Mouse (Mus musculus) CH12.LX (cell line): Measurements from ENCODE around the gene Agps. TPM values are rescaled to one million over a fixed set of nuclear protein-coding genes. Genes with fewer than 3 reads are reported as not detected.

Experiments used
- DNase-seq: peaks from one replicate; pipeline ENCODE4 v3.0.0-alpha.2; 2013; ENCODE audit errors: extremely low read depth
- H3K27ac ChIP-seq: 2 replicates; pipeline ENCODE4 v1.5.1; 2012; ENCODE audit warnings: low read depth, mild to moderate bottlenecking, control low read depth, moderate library complexity; ENCODE audit not compliant: insufficient read depth
- H3K27me3 ChIP-seq: replicated peaks from 2 replicates; pipeline ENCODE3; 2012; ENCODE audit warnings: inconsistent platforms
- H3K36me3 ChIP-seq, 2 experiments: replicated peaks in 1 of 2; 2 replicates each; pipeline versions ENCODE3 to v1.6.1; 2012; ENCODE audit warnings: inconsistent platforms in 1 of 2, low read length in 1 of 2, mild to moderate bottlenecking in 1 of 2, mixed read lengths in 1 of 2, moderate library complexity in 1 of 2; ENCODE audit not compliant: control insufficient read depth in 1 of 2, insufficient read depth in 1 of 2
- H3K4me1 ChIP-seq, 2 experiments: 2 replicates each; pipeline ENCODE4 v1.6.1; 2012; ENCODE audit warnings: inconsistent platforms in 1 of 2, moderate library complexity in 1 of 2; ENCODE audit not compliant: insufficient read depth in 2 of 2, control insufficient read depth in 1 of 2
- H3K4me2 ChIP-seq: 2 replicates; pipeline ENCODE4 v1.6.1; 2012; ENCODE audit warnings: low read depth, mild to moderate bottlenecking, control low read depth; ENCODE audit not compliant: poor library complexity, insufficient read depth, severe bottlenecking
- H3K4me3 ChIP-seq, 3 experiments: fragments of 150-350 bp in 1 of 3; sonication (generic) in 1 of 3; replicated peaks in 1 of 3; 2 replicates each; pipeline versions ENCODE3 to v1.5.1; 2011 to 2012; ENCODE audit warnings: low read depth in 2 of 3, low read length in 2 of 3, mild to moderate bottlenecking in 2 of 3, moderate library complexity in 2 of 3, control low read depth in 1 of 3, improper control_type of control experiment in 1 of 3, inconsistent platforms in 1 of 3, mixed read lengths in 1 of 3; ENCODE audit not compliant: poor library complexity in 1 of 3
- H3K79me2 ChIP-seq: replicated peaks from 2 replicates; pipeline ENCODE4 v1.6.1; 2012; ENCODE audit warnings: mild to moderate bottlenecking, moderate library complexity; ENCODE audit not compliant: control insufficient read depth, poor library complexity, insufficient read depth, severe bottlenecking; ENCODE audit errors: extremely low read depth
- H3K9ac ChIP-seq: 2 replicates; pipeline ENCODE4 v1.6.1; 2012; ENCODE audit warnings: low read depth, mild to moderate bottlenecking, control low read depth, moderate library complexity; ENCODE audit not compliant: insufficient read depth
- H3K9me3 ChIP-seq: replicated peaks from 2 replicates; pipeline ENCODE3; 2012; ENCODE audit warnings: low read length, inconsistent platforms, mixed read lengths
- CHD2 ChIP-seq: IDR thresholded peaks from 2 replicates; pipeline ENCODE4 v1.6.1; 2011; ENCODE audit warnings: low read length, improper control_type of control experiment
- CTCF ChIP-seq, 2 experiments: IDR thresholded peaks in 1 of 2; conservative IDR thresholded peaks in 1 of 2; 2 replicates each; pipeline ENCODE4 v1.5.1; 2011 to 2012; ENCODE audit warnings: low read depth in 2 of 2, low read length in 2 of 2, improper control_type of control experiment in 1 of 2, inconsistent platforms in 1 of 2, mild to moderate bottlenecking in 1 of 2, moderate library complexity in 1 of 2
- EP300 ChIP-seq: IDR thresholded peaks from 2 replicates; pipeline ENCODE4 v1.6.1; 2011; ENCODE audit warnings: low read length, improper control_type of control experiment
- ETS1 ChIP-seq: conservative IDR thresholded peaks from 2 replicates; pipeline ENCODE4 v1.6.1; 2012; ENCODE audit warnings: low read depth, mild to moderate bottlenecking, inconsistent platforms, low read length, improper control_type of control experiment, moderate library complexity
- GABPA ChIP-seq: IDR thresholded peaks from 2 replicates; pipeline ENCODE4 v1.6.1; 2012; ENCODE audit warnings: low read depth, low read length, improper control_type of control experiment, inconsistent platforms; ENCODE audit not compliant: insufficient replicate concordance
- MAX ChIP-seq: IDR thresholded peaks from 2 replicates; pipeline ENCODE4 v1.6.1; 2011; ENCODE audit warnings: low read length, improper control_type of control experiment
- MYC ChIP-seq: IDR thresholded peaks from 2 replicates; pipeline ENCODE4 v1.6.1; 2011; ENCODE audit warnings: low read depth, mild to moderate bottlenecking, improper control_type of control experiment, low read length
- NRF1 ChIP-seq: IDR thresholded peaks from 2 replicates; pipeline ENCODE4 v1.6.1; 2014; ENCODE audit warnings: low read depth, mild to moderate bottlenecking, inconsistent platforms, low read length, improper control_type of control experiment, moderate library complexity
- PAX5 ChIP-seq: IDR thresholded peaks from 2 replicates; pipeline ENCODE4 v1.6.1; 2012; ENCODE audit warnings: low read length, inconsistent platforms, mixed read lengths
- POLR2A ChIP-seq: IDR thresholded peaks from 2 replicates; pipeline ENCODE4 v1.6.1; 2011; ENCODE audit warnings: low read depth, mild to moderate bottlenecking, improper control_type of control experiment, low read length
- RAD21 ChIP-seq: IDR thresholded peaks from 2 replicates; pipeline ENCODE4 v1.6.1; 2011; ENCODE audit warnings: low read depth, mild to moderate bottlenecking, low read length, improper control_type of control experiment, moderate library complexity
- SIN3A ChIP-seq: IDR thresholded peaks from 2 replicates; pipeline ENCODE4 v1.6.1; 2012; ENCODE audit warnings: low read length, improper control_type of control experiment, inconsistent platforms
- TBP ChIP-seq: conservative IDR thresholded peaks from 2 replicates; pipeline ENCODE4 v1.6.1; 2011; ENCODE audit warnings: low read depth, low read length, improper control_type of control experiment
- TCF12 ChIP-seq: IDR thresholded peaks from 2 replicates; pipeline ENCODE4 v1.6.1; 2014; ENCODE audit warnings: low read depth, mild to moderate bottlenecking, inconsistent platforms, low read length, improper control_type of control experiment
- UBTF ChIP-seq: IDR thresholded peaks from 2 replicates; pipeline ENCODE4 v1.6.1; 2012; ENCODE audit warnings: low read depth, mild to moderate bottlenecking, inconsistent platforms, low read length, improper control_type of control experiment, moderate library complexity
- dilution Hi-C: fragments of 300-500 bp; cut with MboI; formaldehyde crosslinking; loops from 2 replicates; pipeline ENCODE4 v1.14.3; 2020; ENCODE audit warnings: low sequenced_read_pairs; ENCODE audit not compliant: extremely low pct_unique_long_range_greater_than_20kb, extremely low pct_ligation_motif_present
- in situ Hi-C: fragments of 300-500 bp; cut with MboI; formaldehyde crosslinking; loops from 3 replicates; pipeline ENCODE4 v1.14.3; 2019; ENCODE audit warnings: low sequenced_read_pairs, low pct_ligation_motif_present, low pct_unique_long_range_greater_than_20kb, mixed read lengths
- polyA plus RNA-seq: library from polyadenylated mRNA; unstranded; fragments of >175 nt; gene quantifications from 2 replicates; pipeline ENCODE4 v1.2.1, GENCODE M21; 2012; ENCODE audit warnings: low read depth; ENCODE audit not compliant: insufficient read length
- total RNA-seq, 2 experiments: library from RNA; depleted of rRNA; stranded (reverse); fragments of 300-350 nt in 1 of 2; fragments of >200 nt in 1 of 2; gene quantifications; 2 replicates each; pipeline ENCODE4 v1.2.3; 2012 to 2014

Agps gene
- total and polyA plus RNA-seq, 3 experiments: 38.6 to 67.7 (median 49.3) TPM

GRCm38 (mm10) chr2:75815521-75815920, 16.5 kb upstream of the Agps start:
- Histone ChIP-seq H3K4me3 (no peak overlapping the region), H3K9me3 (no peaks in the 10 kb centered on the region), H3K36me3 (no peaks in the 10 kb centered on the region), H3K4me2 (no peak overlapping the region), H3K9ac (no peak overlapping the region), H3K4me1 (peaks cover 0 to 6% of the 10 kb centered on the region in 2 experiments; a peak in 2 of 4 replicates), H3K27ac (no peak overlapping the region), H3K27me3 (no peaks in the 10 kb centered on the region), H3K79me2 (no peaks in the 10 kb centered on the region)
- no peak for DNase-seq
- dilution Hi-C loops (no loop called here), in situ Hi-C loops (no loop called here)
- TF ChIP-seq ETS1 (no peak), SIN3A (no peak), UBTF (no peak), TCF12 (no peak), CTCF (conservative IDR thresholded peaks at IDR 0.05 in 1 of 2, IDR thresholded peaks at IDR 0.05 in 1 of 2; ENCODE audit: low read depth in 2 of 2, low read length in 2 of 2) (no peak), PAX5 (no peak), NRF1 (no peak), MYC (no peak)

GRCm38 (mm10) chr2:75816673-75817072, 15.3 kb upstream of the Agps start:
- Histone ChIP-seq H3K9ac (no peak overlapping the region), H3K9me3 (no peaks in the 10 kb centered on the region), H3K27ac (no peak overlapping the region), H3K4me2 (no peak overlapping the region), H3K79me2 (no peaks in the 10 kb centered on the region), H3K36me3 (no peaks in the 10 kb centered on the region), H3K27me3 (no peaks in the 10 kb centered on the region), H3K4me3 (no peak overlapping the region), H3K4me1 (peaks cover 0 to 6% of the 10 kb centered on the region in 2 experiments; a peak in 2 of 4 replicates)
- TF ChIP-seq TBP (no peak), EP300 (no peak)
- DNase-seq: no peak
- in situ Hi-C loops (no loop called here), dilution Hi-C loops (no loop called here)

DNA sequence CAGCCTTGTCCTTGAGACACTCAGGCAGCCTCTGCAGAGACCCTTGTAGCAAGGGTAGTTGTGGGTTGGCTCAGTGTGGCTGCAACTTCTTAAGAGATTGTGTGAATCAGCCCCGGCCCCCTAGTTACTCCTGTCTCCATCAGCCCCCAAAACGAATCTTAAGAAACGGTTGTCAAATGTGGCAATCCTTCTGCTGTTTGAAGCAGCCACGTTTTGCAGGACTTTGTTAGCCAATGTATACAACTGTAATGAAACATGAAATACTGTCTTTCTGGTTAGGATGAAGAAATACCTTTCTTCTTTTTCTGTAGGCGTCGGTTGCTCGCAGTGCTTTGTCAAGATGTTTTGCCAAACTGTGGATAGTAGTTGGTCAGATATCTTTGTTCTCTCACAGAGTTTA, 13.3 kb upstream of the Agps start:
- in situ Hi-C loops (no loop called here), dilution Hi-C loops (no loop called here)
- Histone ChIP-seq H3K9me3 (no peaks in the 10 kb centered on the region), H3K79me2 (no peaks in the 10 kb centered on the region), H3K4me1 (peaks cover 6 to 18% of the 10 kb centered on the region in 2 experiments; a peak in 3 of 4 replicates), H3K4me3 (no peak overlapping the region), H3K9ac (no peak overlapping the region), H3K4me2 (no peak overlapping the region), H3K36me3 (no peaks in the 10 kb centered on the region), H3K27me3 (no peaks in the 10 kb centered on the region), H3K27ac (no peak overlapping the region)
- no peak for DNase-seq
- TF ChIP-seq POLR2A (no peak), RAD21 (no peak), MAX (no peak), GABPA (no peak), CHD2 (no peak)
